Mouse (Mus musculus): ENCODE measurements at regions not wholly inside any gene's neighbourhood (a gene's known extent, or its start where the extent isn't known, plus 50 kb on each side); places are given as distances from the start of the nearest gene placed in this dataset.
"Not testable (repeated sequence)": the region's sequence is repeated elsewhere in the genome, so short reads cannot be mapped to it uniquely, and the experiment has no call there.

DNA sequence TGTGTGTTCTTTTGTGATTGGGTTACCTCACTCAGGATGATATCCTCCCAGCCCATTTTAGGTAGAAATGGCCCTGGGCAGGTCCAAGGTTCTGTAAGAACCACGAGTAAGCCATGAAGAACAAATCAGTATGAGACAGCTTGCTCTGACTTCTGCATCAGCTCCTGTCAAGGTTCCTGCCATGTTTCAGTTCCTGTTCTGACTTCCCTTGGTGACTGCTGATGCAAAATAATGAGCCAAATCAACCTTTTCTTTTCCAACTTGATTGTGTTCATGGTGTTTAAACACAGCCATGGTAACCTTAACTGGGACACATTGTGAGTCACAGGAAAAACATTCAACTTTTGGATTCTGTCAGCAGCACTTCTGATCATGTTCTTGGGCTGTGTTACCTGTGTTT lies 667.4 kb upstream of the Igfbp7 start:
- DNase-seq (ENCODE audit: low read depth, low spot score), result peak; percentile 60

DNA sequence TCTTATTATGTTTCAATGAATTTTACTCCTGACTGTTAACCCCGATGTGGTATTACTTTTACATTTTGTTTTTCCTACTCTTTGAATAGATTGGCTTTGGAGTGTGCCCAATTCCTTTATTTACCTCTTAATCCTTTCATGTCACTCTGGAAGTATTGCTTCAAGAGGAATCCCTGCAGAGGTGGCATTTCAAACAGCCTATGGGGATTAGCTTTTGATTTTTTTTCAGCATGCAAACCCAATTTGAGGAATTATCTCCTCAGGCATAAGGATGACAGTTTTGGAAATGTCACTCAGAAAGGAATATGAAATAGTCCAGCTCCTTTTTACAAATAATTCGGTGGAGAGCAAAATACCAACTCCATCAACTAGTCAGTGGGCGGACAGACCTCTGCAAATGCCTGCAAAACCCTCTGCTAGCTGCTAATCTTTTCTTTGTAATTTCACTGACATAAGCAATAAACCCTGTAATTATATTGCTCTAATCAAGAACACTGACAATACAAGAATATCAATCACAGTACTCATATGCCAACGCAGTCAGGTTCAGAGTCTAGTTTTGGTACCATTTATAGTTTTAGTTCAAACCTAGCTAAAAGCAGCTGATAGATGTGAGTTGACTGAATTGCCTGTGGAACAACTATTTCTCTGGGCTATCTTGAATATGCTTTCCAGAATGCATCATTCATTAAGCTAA lies 624.9 kb upstream of the Igfbp7 start:
- no peak for DNase-seq (ENCODE audit: low read depth, low spot score)

DNA sequence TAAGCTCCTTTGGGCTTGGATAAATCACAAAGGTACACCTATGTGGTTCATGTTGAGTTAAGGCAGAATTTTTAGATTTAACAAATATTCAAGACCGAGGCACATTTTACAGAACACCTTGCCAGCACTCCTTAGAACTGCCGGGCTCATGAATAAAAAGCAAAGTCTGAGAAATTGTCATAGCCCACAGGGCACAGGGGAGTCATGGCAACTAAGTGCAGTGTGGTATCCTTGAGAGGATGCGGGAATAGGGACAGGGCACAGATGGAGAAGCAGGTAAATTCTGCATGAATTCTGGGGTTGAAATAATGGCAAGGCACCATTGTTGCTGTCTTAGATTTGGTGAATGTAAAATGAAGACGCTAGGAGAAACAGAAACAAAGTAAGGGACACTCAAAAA lies 609.7 kb upstream of the Igfbp7 start:
- no peak for DNase-seq (ENCODE audit: low read depth, low spot score)

DNA sequence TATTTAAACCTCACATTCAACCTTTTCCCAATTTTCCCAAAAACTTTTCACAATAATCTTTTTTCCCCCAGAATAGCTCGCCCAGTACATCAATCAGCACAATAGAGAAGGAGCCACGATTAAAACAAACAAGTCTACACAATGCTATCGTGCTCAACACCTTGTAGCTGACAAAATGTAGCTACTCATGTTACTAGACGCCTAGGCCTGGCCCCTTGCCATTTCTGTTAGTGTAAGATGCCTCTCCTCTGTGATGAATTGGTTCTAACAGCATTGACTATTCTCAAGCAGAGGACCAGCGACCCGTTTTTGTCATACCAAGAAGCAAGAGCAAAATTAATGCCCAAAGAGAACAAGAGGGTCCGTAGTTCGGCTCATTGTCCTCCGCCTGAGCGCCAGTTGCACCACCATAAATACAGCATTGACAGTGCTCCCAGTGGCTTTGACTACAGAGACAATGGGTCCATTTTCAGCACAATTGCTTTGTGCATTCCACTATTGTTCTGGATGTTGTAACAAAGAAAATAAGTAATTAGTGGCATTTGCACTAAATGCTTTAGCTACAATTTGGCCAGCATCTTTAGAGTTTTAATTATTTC lies 578.7 kb upstream of the Igfbp7 start:
- DNase-seq (ENCODE audit: low read depth, low spot score), result no peak

DNA sequence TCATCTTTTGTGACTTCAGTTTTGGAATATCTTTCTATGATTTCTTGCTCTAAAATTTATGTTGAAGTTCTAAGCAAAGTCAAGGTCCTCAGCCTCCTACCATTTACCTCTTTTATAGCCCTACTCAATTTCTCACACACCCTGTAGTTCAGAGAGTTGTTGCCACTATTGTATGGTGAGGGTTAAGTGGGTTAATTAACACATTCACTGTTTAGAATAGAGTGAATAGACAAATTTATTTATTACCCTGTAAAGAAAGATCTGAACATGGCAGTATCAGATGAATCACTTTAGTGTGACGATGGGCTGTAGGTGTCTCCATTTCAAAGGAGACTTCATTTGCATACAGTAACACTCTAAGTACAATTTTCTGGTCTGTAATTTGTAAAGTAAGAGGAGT lies 577.4 kb upstream of the Igfbp7 start:
- no peak for DNase-seq (ENCODE audit: low read depth, low spot score)

DNA sequence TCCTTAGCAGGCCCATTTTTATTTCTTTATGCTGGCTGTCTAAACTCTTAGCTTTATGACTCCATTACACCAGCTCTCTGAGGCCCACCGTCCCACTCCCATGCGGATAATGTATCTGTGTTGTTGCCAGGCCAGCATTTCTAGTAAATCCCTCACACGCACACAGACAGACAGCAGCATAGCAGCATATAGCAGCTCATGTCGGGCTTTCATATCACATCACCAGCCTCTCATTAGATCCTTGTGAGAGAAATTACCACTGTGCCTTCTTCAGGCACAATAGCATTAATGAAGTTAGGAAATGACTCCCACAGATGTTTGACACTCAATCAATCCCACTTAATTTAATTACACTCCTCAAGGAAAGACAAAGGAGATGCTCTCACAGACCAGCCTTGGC lies 532.2 kb upstream of the Igfbp7 start:
- DNase-seq (ENCODE audit: low read depth, low spot score), result not testable (repeated sequence)

DNA sequence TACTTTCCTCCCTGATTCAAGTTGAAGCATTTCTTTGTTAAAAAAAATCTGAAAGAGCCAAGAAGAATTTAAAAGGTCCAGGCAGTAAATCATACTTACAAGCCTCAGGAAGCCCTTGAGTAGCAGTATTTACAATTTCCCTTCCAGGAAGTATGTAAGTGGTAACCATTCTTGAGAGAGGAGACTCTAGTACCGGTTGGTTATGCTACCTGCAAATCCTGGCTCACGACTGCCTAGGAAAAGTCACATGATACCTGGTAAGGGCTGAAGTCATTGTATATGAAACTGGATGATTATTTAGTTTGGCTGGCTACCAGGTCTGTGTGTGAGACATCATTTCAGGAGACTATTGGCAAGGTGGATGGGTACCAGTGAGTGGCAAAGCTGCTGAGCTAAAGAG lies 524.0 kb upstream of the Igfbp7 start:
- DNase-seq (ENCODE audit: low read depth, low spot score), result no peak

DNA sequence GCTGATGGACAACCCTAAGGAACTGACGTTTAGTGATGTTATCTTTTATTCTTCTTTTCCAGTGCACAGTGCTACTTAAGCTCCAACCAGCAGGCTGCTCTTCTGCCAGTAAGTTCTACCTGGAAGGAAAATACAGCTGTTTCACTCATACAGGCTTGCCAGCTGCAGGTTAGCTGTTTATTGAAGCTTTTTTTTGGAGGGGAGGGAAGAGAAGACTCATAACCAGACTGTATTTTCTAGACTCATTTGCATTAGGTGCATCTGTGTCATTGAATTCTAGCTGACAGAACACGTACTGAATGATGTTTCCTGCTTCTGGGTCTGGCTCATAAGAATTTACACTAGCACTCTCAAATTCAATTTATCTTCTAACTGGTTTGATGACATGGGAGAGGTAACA lies 513.3 kb upstream of the Igfbp7 start:
- DNase-seq (ENCODE audit: low read depth, low spot score), result peak; percentile 51

DNA sequence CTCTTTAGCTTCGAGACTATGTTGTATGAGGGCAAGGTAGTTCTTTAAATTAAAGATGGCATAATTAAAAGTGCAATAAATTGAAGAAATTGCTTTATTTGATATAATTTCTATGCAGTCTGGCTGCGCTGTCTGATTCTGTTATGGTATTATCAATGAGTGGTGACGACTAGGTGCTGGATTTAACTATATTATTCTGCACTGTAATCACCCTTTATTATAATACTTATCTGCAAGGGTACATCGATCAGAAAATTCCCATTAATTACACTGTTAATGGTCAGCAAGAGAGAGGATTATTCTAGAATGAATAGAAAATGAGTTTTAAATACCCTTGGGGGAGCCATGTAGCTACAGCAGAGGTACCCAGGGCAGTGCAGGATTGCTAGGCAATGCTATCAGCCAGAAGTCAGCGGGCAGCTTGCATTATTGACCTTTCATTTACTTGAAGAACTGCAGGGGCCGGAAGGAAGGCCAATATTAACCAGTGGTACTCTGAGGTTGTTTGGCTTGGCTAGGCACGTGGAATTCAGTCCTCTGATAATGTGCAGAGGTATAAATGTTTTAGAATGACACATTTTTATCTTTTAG lies 509.3 kb upstream of the Igfbp7 start:
- no peak for DNase-seq (ENCODE audit: low read depth, low spot score)

DNA sequence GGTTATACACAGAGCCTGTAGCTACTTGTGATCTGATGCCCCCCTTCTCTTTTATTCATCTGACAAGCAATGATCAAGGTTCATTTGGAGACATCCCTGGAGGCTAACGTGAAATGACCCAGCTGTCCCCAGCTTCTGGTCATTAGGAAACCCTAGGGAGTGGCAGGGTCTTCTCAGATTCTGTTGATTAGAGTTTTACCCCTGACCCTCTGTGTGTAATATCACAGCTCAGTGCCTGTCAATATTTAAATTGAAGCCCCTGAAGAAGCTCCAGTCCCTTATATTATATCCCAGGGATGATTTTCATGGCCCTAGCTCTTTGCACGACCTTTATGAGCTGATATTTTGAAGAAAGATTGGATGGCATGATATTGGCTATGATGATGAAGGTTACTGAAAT lies 508.5 kb upstream of the Igfbp7 start:
- DNase-seq (ENCODE audit: low read depth, low spot score), result no peak

DNA sequence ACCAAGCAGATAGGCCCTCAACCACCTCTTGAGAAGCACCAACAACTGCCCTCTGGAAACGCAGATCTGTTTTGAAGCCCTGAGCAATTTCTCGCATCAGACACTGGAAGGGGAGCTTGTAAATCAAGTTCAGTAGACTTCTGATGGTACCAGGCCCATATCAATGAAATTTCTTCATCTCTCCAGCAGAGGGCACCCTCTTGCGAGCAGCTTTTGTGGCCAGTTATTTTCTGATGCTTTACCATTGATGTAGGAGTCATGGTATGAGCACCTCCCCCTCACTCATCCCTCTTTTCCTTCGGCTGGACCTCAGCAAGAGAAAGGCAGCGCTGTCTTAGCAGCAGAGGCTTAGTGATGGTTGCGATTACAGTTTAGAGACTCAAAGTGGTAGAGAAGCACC lies 501.4 kb upstream of the Igfbp7 start:
- DNase-seq (ENCODE audit: low read depth, low spot score), result peak; percentile 47

DNA sequence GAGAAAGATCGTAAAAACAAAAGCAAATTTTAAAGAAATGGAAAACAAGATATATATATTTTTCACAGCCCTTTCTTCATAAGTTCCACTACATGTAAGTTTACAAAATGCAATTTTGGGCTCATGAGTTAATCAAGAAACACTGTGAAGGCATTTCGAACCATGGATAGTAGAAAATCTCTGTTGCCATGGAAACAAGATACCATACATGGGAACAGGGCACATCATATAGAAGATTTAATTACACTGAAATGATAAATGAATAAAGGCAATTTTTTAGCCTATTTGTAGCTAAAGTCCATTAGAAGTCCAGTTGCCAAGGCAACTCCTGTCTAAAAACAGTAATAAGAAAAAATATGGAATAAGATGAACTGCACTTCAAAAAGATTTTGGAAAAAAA lies 484.2 kb upstream of the Igfbp7 start:
- not testable (repeated sequence) for DNase-seq (ENCODE audit: low read depth, low spot score)

DNA sequence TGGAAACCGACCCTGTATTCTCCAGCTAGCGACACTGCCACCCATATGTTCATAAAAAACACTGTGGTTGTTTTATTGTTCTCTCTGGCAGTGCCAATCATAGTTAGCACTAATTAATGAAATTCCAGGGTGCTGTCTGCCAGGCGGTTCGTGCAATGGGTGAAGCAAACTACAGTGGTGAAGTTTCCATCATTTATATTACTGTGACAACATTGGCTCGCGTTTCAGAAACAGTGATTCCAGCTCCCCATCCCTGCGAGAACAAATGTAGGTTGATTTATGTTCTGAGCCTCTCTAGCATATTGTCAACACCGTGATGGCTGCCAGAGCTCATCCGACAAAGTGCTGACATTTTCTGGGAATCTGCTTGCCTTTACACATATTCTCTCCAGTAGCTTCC lies 480.7 kb upstream of the Igfbp7 start:
- DNase-seq (ENCODE audit: low read depth, low spot score), result no peak

DNA sequence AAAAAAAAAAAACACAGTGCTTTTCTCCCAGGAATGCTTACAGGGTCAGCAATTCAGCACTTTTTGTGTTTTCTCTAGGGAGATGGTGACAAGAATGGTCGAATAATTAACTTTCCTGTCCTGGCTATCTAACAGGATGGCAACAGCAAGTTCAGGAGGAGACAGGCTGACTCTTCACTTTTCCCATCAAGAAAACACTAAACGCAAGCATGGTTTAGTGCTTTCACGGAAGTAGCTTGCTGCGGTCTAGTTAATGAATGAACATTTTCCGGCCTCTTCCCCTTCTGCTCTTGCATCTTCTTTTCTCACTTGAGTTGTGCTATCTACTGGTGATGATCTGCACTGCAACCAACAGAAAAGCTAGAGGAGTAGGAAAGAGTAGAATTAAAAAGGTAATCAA lies 463.6 kb upstream of the Igfbp7 start:
- DNase-seq (ENCODE audit: low read depth, low spot score), result no peak

DNA sequence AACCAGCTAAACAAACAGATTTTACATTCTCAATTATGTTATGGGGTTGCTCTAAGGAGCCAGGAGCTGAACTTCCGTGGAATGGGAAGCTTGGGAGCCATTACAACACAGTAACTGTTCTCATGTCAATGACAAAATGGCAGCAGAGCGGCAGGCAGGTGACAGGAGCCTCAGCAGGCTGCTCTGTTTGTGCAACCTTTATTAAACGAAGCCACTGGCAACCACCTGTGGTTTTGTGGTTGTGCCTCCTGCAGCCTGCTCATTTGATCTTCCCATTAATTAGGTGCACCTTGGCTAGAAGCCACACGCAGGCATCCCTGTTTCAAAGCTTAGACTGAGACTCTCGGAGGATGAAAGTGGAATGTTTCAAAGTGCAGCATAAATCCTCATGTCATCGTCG lies 457.5 kb upstream of the Igfbp7 start:
- no peak for DNase-seq (ENCODE audit: low read depth, low spot score)

DNA sequence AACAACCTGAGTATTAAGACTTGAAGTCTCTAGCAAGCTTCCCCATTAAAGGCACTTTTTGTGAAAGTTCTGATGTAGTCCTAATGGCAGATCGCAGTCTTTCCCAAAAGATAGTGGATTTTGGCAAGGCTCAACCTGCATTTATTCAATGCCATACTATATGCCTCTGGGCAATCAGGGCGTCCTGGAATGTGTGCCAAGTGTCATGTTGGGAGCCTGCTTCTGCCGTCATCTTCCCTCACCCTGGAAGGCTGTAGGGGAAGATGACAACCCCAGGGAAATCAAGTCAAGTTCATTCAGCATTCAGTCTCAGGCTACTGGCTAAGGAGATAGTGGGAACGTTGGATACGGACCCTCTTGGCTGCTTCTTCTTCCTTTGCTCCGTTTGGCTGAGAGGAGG lies 447.4 kb upstream of the Igfbp7 start:
- no peak for DNase-seq (ENCODE audit: low read depth, low spot score)

DNA sequence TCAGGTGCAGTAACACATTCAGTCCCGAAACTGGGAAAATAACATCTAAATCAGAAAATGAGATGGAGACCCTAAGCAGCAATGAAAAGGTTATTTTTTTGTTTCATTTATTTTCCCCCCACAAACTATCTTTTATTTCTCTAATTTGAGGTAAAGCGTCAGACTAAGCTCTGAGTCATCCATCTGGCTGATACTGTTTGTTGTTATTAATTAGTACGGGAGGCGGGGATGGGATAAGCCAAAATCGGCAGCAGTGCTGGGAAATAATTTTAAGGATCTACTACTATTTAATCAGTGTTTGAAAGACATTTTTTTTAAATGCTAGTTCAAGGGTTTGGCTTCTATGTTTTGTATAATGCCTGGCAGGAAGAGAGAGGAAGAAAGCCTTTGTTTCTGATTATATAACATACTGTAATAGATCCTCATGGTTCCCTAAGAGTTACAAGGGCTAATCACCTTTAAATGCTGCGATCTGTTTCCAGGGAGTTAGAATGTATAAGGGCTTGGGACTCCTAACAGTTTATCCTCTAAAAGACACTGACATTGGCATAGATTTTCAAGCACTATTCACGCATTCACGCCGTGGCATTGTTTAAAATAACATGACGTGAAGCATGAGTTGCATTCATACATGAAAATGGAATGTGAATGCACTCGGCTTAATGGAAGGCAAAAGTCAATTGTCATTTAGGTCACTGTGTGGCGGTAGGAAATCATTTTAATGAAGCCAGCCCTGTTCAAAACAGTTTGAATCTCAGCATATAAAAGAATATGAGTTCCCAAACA lies 446.4 kb upstream of the Igfbp7 start:
- DNase-seq (ENCODE audit: low read depth, low spot score), result no peak

DNA sequence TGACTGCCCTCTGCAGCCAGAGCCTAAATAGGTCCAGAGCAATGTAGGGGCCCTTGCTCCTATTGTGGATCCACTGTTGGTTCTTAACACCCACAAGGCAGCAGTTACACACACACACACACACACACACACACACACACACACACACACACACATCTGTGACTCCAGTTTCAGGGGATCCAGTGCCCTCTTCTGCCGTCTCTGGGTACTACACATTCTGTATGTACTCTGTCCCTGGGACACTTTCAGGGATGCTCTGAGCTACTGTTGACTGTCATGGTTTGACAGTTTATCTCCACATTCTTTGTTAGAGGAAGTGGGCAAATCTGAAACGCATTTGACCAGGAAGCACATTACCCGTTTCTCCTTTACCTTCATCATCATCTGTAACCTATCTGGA lies 443.8 kb upstream of the Igfbp7 start:
- DNase-seq (ENCODE audit: low read depth, low spot score), result peak; percentile 70

DNA sequence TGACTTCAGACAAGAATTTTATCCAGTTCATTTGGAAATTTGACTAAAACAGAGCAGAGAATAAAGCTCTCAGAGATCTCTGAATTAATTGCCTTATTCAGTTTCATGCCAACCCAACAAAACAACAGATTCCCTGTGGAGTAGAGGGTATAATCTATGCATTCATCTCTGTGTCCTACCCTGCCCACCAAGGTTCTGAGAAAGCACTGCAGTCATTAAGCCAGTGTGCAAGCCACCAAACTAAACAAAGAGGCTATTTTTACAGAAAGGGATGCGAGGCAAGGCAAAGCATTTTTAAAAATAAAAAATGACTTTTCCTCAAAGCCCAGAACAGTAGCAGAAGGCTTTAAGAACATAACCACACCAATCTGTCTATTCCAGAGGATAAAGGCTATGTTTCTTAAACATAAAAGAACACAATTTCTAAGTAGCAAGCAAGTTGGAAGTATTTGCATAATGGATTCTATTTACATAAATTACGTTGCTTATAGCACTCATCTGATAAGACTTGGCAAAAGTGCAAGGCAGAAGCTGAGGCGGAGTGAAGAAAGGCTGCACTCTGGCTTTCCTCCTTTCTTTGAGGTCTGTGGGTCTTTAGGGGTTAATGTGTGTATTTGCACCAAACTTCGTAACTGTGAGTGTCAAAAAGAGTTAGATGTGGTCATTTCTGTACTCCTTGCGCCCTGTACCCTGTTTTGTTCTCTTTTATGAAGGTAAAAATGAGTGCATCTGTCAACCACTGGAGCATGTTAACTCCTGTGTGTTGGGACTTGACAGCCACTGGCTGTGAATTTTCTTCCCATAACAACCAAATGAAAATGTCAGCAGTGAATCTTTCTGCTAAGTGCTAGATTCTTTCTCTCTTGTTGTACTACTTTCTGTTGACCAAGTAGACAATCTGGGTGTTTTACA lies 430.6 kb upstream of the Igfbp7 start:
- DNase-seq (ENCODE audit: low read depth, low spot score), result no peak

DNA sequence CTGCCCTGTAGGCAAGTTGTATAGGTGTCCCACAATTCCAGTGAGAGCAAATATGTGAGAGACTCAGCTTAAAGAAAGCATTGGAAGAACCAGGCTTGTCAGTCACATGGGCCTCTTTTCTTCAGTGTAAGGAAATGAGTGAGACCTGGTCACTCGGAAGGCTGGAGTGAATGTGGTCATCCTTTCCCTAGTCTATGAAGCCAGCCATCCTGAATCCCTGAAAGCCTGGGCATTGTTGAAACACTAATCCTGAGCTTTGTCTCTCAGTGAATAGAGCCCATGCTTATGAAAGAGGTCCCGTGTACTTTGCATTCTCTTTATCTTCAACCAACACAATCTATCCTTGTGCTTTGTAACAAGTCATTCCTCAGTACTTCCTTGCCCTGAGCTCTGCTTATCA lies 420.1 kb upstream of the Igfbp7 start:
- DNase-seq (ENCODE audit: low read depth, low spot score), result no peak

DNA sequence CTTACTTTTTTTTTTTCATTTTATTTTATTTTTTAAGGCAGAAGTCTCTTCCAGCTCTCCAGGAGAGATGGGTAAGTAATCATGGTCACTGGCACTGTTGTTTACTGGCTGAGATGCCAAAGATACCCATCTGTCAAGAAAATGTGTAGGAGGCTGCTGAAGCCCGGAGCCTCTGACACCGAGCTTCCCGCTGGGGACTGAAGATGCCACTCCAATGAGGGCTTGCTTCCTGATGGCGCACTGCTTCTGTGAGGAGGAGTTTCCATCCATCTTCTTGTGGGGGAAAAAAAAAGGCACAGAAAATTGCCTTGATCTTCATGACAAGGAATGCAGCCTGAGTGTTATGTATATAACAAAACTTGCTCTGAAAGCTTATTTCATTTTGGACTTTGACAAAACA lies 418.2 kb upstream of the Igfbp7 start:
- DNase-seq (ENCODE audit: low read depth, low spot score), result no peak

Measured in A20 (cell line).